Mouse (Mus musculus): ENCODE results near the gene Tmem143. TPM values are rescaled to one million over a fixed set of nuclear protein-coding genes. Genes with fewer than 3 reads are reported as not detected.
A peak's percentile ranks its signal among the peaks of the same experiment; 100 is the strongest.
"Not testable (repeated sequence)": the region's sequence is repeated elsewhere in the genome, so short reads cannot be mapped to it uniquely, and the experiment has no call there.

The Tmem143 gene
- polyA plus RNA-seq, 1 experiment from 2014 or later = 5.1 TPM

DNA sequence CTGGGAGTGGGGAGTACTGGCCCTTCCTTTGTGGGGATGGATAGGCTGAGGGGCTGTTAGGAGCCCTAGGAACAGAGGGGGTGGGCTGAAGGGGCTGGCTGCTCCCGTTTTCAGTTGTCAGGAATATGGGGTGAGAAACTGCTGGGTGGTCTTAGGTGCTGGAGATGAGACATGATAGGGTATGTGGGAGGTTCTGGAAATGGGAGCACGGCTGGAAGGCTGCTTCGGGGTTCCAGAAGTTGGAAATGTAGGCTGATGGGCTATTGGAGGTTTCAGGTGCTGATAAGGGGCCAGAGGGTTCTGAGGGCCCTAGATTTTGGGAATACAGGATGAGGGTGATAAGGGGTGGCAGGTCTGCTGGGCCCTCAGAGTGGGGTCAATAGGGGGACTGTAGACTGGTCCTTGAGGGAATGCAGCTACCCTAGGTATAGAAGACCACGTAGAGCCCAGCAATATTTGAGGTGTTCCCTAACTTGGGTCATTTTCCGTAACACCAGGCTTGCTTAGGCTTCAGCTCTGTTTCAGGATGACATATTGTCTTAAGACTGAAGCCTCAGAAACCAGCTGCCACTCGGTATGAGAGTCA is 717 bp upstream of the Tmem143 start:
- H3K9ac ChIP-seq = no peak overlapping the region
- no peak overlapping the region for H3K27ac ChIP-seq (replicated peaks)
- H3K36me3 ChIP-seq = no peaks in the 10 kb centered on the region
- H3K4me3 ChIP-seq = 0 out of 2 replicates have a peak overlapping the region, but pooled peaks have one; percentile 46
- ATAC-seq (ENCODE audit: low read depth) = peak; percentile 41
- H3K27me3 ChIP-seq = no peaks in the 10 kb centered on the region
- peak overlapping the region; percentile 91 for H3K4me2 ChIP-seq
- WGBS = 73% methylated on average over 6 of the region's 6 CpGs
- peaks cover 11% of the 10 kb centered on the region for H3K4me1 ChIP-seq (replicated peaks)
- H3K9me3 ChIP-seq = no peaks in the 10 kb centered on the region

DNA sequence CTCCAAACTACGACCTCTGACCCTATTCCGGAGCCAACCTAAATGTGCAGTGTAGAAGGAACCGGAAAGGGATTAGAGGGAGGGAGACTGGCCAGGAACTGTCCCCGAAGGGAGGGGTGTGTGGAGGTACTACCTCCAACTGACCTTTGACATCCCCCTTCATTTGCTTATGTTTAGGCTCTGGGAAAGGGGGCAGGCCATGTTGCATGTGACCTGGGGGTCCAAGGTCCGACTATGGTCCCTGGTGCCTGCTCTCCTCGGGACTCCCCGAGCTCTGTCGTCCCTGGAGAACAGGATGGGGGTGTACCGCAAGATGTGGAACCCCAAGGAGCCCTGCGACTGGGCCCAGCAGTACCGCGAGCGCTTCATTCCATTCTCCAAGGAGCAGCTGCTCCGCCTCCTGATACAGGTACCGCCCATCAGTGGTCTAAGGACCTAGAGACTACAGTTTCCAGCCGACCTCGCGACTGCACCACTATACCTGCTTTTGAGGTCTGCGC is 567 bp downstream of the Tmem143 start:
- peak overlapping the region; percentile 72 for H3K27ac ChIP-seq (replicated peaks)
- H3K36me3 ChIP-seq = no peaks in the 10 kb centered on the region
- H3K27me3 ChIP-seq = no peaks in the 10 kb centered on the region
- ATAC-seq (ENCODE audit: low read depth) = peak; percentile 42
- under 1% methylated on average over 19 of the region's 19 CpGs for WGBS
- H3K4me3 ChIP-seq = peak overlapping the region; percentile 46
- peak overlapping the region; percentile 78 for H3K9ac ChIP-seq
- H3K4me2 ChIP-seq = peak overlapping the region; percentile 91
- H3K4me1 ChIP-seq (replicated peaks) = peaks cover 11% of the 10 kb centered on the region
- H3K9me3 ChIP-seq = no peaks in the 10 kb centered on the region

DNA sequence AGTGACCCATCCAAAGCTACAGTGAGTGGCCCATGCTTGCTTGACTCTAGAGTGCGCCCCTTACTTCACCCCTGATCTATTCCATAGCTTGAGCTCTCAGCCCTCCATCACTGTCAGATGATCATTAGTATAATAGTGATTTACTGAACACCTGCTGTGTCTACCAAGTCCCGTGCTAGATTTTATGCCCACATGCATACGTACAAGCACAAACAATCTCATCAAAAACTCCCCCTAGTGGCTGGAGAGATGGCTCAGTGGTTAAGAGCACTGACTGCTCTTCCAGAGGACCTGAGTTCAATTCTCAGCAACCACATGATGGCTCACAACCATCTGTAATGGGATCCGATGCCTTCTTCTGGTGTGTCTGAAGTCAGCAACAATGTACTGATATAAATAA is 1.4 kb downstream of the Tmem143 start:
- H3K27ac ChIP-seq (replicated peaks) = not testable (repeated sequence)

DNA sequence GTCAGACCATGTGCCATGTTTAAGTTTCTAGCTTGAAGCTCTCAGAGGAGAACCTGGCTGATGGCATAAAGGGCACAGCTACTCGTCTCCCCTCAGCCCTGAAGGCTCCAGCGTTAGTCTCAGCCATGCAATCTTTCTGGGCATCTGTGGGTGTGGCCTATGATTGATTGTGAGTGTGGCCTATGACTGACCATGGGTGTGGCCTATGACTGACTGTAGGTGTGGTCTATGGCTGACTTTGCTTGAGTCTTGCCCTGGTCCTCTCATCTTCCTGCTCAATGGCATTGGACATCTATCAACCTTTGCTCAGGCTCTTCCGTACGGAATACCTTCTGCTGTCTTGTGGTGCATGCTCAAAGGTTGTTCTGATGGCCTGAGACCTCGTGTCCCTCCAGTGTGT is 4.8 kb downstream of the Tmem143 start:
- no peak for ATAC-seq (ENCODE audit: low read depth)
- Histone ChIP-seq H3K4me2 (no peak overlapping the region), H3K9me3 (no peaks in the 10 kb centered on the region), H3K9ac (no peak overlapping the region), H3K4me3 (no peak overlapping the region), H3K4me1 (replicated peaks) (peaks cover 11% of the 10 kb centered on the region), H3K27me3 (no peaks in the 10 kb centered on the region), H3K27ac (replicated peaks) (no peak overlapping the region), H3K36me3 (no peaks in the 10 kb centered on the region)
- WGBS = 52% methylated on average over 5 of the region's 5 CpGs

More for the DNA sequence above, 1.4 kb downstream of the Tmem143 start:
- Histone ChIP-seq H3K9ac (peak overlapping the region; percentile 78; the same call in 1 of the 2 replicates), H3K4me2 (peak overlapping the region; percentile 91), H3K4me1 (replicated peaks) (peaks cover 11% of the 10 kb centered on the region), H3K4me3 (peak overlapping the region; percentile 46)
- not testable (repeated sequence) for H3K9me3 ChIP-seq; H3K36me3 ChIP-seq; ATAC-seq (ENCODE audit: low read depth); H3K27me3 ChIP-seq
- 51% methylated on average over 4 of the region's 4 CpGs for WGBS

DNA sequence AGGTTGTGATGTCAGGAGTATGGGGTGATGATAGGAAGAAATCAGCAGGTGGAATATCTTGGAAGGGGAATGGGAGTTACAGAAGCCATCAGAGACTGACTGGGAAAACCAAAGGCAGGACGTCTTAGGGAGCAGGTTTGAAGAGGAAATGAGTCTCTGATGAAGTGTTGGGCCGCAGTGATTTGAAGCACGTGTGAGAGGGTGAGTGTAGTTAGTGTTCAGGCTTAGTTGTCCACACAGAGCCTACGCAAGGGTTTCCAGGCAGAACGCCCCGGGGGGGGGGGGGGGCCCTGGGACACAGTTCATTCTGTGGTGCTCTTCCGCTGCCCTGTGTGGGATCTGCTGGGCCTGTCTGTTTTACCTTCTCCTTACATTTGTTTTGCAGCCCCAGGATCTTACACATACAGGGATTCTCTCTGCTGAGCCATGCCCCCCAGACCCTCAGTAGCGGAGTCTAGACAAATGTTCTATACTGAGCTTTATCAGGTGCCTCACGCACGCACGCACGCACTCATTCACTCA is 5.8 kb downstream of the Tmem143 start:
- Histone ChIP-seq H3K4me2 (no peak overlapping the region), H3K27me3 (no peaks in the 10 kb centered on the region), H3K4me1 (replicated peaks) (peaks cover 8% of the 10 kb centered on the region), H3K9me3 (no peaks in the 10 kb centered on the region), H3K9ac (no peak overlapping the region), H3K4me3 (no peak overlapping the region), H3K27ac (replicated peaks) (0 out of 2 replicates have a peak overlapping the region, but pooled peaks have one; percentile 9), H3K36me3 (0 out of 2 replicates have a peak, but pooled peaks cover 4% of the 10 kb centered on the region)
- no peak for ATAC-seq (ENCODE audit: low read depth)
- WGBS = 82% methylated on average over 12 of the region's 12 CpGs

DNA sequence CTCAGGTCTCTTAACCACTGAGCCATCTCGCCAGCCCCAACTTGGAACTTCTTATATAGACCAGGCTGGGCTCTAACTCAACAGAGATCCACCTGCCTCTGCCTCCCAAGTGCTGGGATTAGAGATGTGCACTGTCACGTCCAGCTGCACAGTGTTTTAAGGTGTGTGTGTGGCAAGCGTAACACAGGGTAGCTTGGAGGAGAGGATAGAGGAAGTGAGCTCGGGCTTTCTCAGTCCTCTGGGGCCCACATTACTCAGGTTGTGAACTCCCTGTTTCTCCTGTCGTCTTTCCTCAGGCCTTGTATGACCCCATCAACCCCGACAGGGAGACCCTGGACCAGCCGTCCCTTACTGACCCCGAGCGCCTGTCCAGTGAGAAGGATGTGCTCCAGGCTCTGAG is 9.9 kb downstream of the Tmem143 start:
- H3K27me3 ChIP-seq = no peaks in the 10 kb centered on the region
- 94% methylated on average over 9 of the region's 9 CpGs for WGBS

DNA sequence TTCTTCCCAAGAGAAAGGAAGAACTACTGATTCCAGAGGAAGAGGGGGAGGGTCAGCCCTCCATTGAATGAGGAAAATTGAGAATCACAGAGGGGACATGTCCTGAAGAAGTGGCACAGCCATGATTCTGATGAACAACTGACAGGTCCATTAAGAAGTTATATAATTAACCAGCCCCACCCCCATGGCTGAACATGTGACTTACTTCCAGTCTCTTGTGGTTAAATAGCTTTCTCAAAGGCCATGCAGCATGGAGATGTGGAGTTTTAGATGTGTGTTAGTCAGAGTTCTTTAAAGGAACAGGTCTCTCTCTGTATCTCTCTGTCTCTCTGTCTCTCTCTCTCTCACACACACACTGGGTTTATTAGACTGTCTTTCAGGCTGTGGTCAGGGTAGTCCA is 11.6 kb downstream of the Tmem143 start:
- Histone ChIP-seq H3K9ac (no peak overlapping the region), H3K36me3 (peaks cover 38% of the 10 kb centered on the region), H3K27ac (replicated peaks) (no peak overlapping the region), H3K4me3 (no peak overlapping the region), H3K27me3 (no peaks in the 10 kb centered on the region), H3K4me1 (replicated peaks) (no peaks in the 10 kb centered on the region), H3K4me2 (no peak overlapping the region), H3K9me3 (no peaks in the 10 kb centered on the region)
- ATAC-seq (ENCODE audit: low read depth) = no peak

More for the DNA sequence above, 9.9 kb downstream of the Tmem143 start:
- no peak for ATAC-seq (ENCODE audit: low read depth)
- Histone ChIP-seq H3K4me3 (no peak overlapping the region), H3K4me1 (replicated peaks) (no peaks in the 10 kb centered on the region), H3K9ac (no peak overlapping the region), H3K36me3 (peaks cover 36% of the 10 kb centered on the region), H3K4me2 (no peak overlapping the region), H3K9me3 (no peaks in the 10 kb centered on the region), H3K27ac (replicated peaks) (no peak overlapping the region)

DNA sequence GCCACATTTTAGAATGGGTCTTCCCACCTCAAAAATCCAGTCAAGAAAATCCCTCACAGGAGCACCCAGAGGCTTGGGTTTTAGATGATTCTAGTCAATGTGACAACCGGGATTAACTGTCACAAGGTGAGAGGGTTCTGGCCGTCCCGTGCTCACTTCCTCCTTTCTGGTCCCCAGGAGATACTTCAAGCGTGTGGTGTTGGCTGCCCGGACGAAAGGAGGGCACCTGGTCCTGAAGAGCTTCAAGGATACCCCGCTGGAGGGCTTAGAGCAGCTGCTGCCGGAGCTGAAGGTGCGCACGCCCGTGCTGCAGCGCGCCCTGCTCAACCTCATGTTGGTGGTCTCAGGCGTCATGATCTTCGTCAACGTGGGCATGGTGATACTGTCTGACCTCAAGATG is 12.4 kb downstream of the Tmem143 start:
- no peaks in the 10 kb centered on the region for H3K9me3 ChIP-seq
- ATAC-seq (ENCODE audit: low read depth) = no peak
- no peak overlapping the region for H3K27ac ChIP-seq (replicated peaks)
- H3K4me2 ChIP-seq = no peak overlapping the region
- no peak overlapping the region for H3K9ac ChIP-seq
- WGBS = 96% methylated on average over 16 of the region's 16 CpGs
- H3K36me3 ChIP-seq = peaks cover 38% of the 10 kb centered on the region
- H3K4me1 ChIP-seq (replicated peaks) = no peaks in the 10 kb centered on the region
- no peak overlapping the region for H3K4me3 ChIP-seq
- no peaks in the 10 kb centered on the region for H3K27me3 ChIP-seq

DNA sequence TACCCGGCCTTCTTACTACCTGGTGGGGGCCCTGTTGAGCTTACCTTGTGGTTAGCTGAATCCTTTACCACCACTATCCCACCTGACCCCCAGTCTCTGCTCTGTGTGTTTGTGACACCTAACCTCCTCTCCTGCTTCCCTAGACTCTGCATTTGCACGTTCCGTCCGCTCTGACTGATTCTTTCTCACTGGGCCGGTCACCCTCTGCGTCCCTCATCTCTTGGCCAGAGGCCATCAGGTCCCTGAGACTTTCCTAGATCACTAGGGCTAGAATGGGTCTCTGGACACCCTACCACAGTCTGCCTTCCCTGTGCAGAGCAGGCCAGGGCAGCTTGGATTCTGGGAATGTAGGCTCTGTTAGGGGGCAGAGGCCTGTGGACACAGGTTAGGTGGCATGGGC is 17.3 kb downstream of the Tmem143 start:
- ATAC-seq (ENCODE audit: low read depth) = no peak
- no peak overlapping the region for H3K4me2 ChIP-seq
- H3K4me1 ChIP-seq (replicated peaks) = peaks cover 22% of the 10 kb centered on the region
- H3K9me3 ChIP-seq = no peaks in the 10 kb centered on the region
- H3K9ac ChIP-seq = no peak overlapping the region
- WGBS = 87% methylated on average over 6 of the region's 6 CpGs
- H3K27ac ChIP-seq (replicated peaks) = no peak overlapping the region
- H3K27me3 ChIP-seq = no peaks in the 10 kb centered on the region
- H3K4me3 ChIP-seq = no peak overlapping the region
- peaks cover 24% of the 10 kb centered on the region for H3K36me3 ChIP-seq

DNA sequence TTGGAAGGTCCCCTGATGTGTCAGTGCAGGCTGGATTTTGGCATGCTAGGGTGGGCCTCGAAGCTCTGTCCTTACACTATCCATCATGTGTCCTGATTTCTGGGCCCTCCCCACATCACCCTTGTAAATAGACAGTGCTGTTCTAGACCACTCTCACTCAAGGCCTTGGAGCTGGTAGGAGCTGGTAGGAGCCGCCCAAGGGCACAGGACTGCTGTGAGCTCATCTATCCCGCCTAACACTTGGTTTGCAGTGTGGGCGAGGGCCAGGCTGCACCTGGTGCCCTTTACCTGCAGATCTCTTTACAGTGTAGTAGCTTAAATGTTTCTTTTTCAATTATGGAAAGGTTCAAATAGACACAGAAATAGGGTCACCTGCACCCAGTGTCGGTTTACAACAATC is 18.3 kb downstream of the Tmem143 start:
- Histone ChIP-seq H3K4me1 (replicated peaks) (peaks cover 22% of the 10 kb centered on the region), H3K4me3 (no peak overlapping the region), H3K27ac (replicated peaks) (no peak overlapping the region), H3K9me3 (no peaks in the 10 kb centered on the region), H3K27me3 (no peaks in the 10 kb centered on the region), H3K9ac (no peak overlapping the region), H3K36me3 (peaks cover 15% of the 10 kb centered on the region), H3K4me2 (no peak overlapping the region)
- no peak for ATAC-seq (ENCODE audit: low read depth)
- WGBS = 92% methylated on average over 5 of the region's 5 CpGs

DNA sequence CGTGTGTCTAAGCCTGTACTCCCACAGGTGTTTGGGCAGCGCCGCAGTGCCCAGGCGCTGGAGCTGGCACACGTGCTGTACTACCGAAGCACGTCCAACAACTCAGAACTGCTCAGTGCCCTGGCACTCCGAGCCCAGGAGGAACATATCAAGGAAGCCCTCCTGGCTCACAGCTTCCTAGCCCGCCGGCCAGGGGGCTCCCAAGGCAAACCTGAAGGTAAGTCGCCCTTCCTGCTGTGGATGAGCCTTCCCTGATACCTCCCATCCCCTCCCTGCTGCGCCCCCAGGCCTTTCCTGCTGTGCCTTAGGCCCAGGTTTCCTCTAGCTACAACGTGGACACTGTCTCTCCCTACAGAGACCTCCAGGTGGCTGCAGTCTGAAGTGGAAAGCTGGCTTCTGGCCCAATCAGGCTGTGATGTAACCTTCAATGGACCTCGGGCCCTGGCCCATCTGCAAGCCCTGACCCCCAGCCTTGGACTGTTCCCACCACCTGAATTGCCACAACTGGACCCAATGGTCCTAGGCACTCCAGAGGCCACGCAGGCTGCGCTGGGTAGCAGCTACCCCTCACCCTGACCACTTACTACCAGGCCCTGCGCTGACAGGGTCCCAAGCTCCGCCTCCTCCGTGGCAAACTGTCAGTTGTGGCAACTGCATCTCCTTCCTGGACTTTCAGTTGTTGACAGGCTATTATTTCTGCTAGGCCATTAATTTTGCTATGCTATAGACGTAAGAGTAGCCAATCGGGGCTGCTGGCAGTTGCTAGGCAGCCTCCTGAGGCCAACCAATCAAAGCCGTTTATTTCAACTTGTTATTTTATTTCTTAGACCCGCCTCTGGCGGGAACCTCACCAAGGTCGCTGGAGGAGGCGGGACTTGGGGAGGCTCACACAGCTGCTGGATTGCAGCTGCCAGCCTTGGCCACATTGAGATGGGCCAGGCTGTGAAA is 19.6 kb downstream of the Tmem143 start:
- peak overlapping the region; percentile 28 for H3K4me3 ChIP-seq
- H3K36me3 ChIP-seq = peaks cover 3% of the 10 kb centered on the region

More for the DNA sequence above, 19.6 kb downstream of the Tmem143 start:
- Histone ChIP-seq H3K9me3 (no peaks in the 10 kb centered on the region), H3K27me3 (no peaks in the 10 kb centered on the region), H3K4me1 (replicated peaks) (peaks cover 27% of the 10 kb centered on the region), H3K9ac (peak overlapping the region; percentile 69), H3K27ac (replicated peaks) (peak overlapping the region; percentile 90), H3K4me2 (peak overlapping the region; percentile 55)
- ATAC-seq (ENCODE audit: low read depth) = peak; percentile 85
- 34% methylated on average over 26 of the region's 26 CpGs for WGBS
